Mouse (Mus musculus): ENCODE data around the gene Spocd1. TPM values are rescaled to one million over a fixed set of nuclear protein-coding genes. Genes with fewer than 3 reads are reported as not detected.

Gene Spocd1
- polyA plus RNA-seq, 1 experiment = not detected

DNA sequence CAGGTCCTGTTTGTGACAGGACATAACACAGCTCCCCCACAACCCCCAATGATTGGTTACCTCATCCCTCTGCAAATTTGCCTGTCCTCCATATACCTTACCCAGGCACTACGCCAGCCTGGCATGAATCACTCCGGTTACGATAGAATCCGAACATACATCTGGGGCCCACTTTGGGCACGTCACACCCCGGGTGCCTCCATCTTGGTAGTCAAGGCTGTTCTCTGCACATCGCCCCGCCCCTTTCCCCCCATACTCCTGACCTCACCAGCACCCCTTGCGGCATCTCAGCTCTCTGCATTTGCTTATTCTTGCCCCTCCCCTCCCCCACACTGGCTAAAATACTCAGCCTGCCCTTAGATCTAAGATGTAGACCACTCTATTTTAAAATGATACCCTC is 76.5 kb downstream of the Spocd1 start:
- DNase-seq (ENCODE audit: low spot score) = no peak

DNA sequence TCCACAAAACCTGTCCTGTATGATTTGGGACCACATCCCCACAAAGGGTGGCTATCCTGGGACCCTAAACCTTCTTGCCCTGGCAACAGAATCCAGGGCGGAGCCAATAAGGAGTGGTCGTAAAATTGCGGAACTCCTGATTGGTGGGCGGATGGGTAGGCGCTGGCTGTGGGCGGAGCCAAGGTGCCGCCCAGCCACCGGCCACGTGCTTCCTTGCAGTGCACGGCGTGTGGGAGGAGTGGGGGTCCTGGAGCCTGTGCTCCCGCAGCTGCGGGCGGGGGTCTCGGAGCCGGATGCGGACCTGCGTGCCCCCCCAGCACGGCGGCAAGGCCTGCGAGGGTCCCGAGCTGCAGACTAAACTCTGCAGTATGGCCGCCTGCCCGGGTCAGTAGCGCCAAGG is 77.5 kb downstream of the Spocd1 start:
- DNase-seq (ENCODE audit: low spot score) = no peak

Other genes with a start within 250 kb of the Spocd1 start
- gene Tmem39b, start 232.4 kb upstream of the Spocd1 start, polyA plus RNA-seq (2012; rRNA removed) = 16.6 and 19.9 TPM in 2 replicates
- 21.7 and 39.0 TPM in 2 replicates for gene Khdrbs1, start 186.9 kb upstream of the Spocd1 start, polyA plus RNA-seq (2012; rRNA removed)
- 121 and 139 TPM in 2 replicates for gene Ptp4a2, start 118.0 kb upstream of the Spocd1 start, polyA plus RNA-seq (2012; rRNA removed)
- gene Adgrb2, start 55.6 kb downstream of the Spocd1 start, polyA plus RNA-seq (2012; rRNA removed) = 4.0 and 5.4 TPM in 2 replicates
- gene Col16a1, start 118.6 kb downstream of the Spocd1 start, polyA plus RNA-seq (2012; rRNA removed) = 97.7 and 118 TPM in 2 replicates
- gene Pef1, start 173.3 kb downstream of the Spocd1 start, polyA plus RNA-seq (2012; rRNA removed) = 73.2 and 82.1 TPM in 2 replicates
- gene Hcrtr1, start 210.1 kb downstream of the Spocd1 start, polyA plus RNA-seq (2012; rRNA removed) = 18.8 and 20.0 TPM in 2 replicates
- gene Tinagl1, start 245.9 kb downstream of the Spocd1 start, polyA plus RNA-seq (2012; rRNA removed) = 514 and 535 TPM in 2 replicates